Mouse (Mus musculus) urinary bladder, adult 2 months (tissue): ENCODE data around the gene Sh3tc1. TPM values are rescaled to one million over a fixed set of nuclear protein-coding genes. Genes with fewer than 3 reads are reported as not detected.

Experiments
- DNase-seq: peaks from one replicate; pipeline ENCODE4 v3.0.0; 2022; ENCODE audit warnings: low spot score
- polyA plus RNA-seq: library from polyadenylated mRNA; depleted of rRNA; stranded (reverse); fragments of >200 nt; gene quantifications from 2 replicates; pipeline ENCODE4 v1.2.3, GENCODE M21; 2012

Sh3tc1 gene
- polyA plus RNA-seq, 1 experiment, result 2.4 TPM

- DNase-seq, result no peak
Observed at GRCm38 (mm10) chr5:35685079-35685478, 54.7 kb downstream of the Sh3tc1 start.

GRCm38 (mm10) chr5:35680958-35681357 lies 58.8 kb downstream of the Sh3tc1 start:
- DNase-seq, result no peak

- DNase-seq, result no peak
Observed at GRCm38 (mm10) chr5:35679256-35680155, 60.3 kb downstream of the Sh3tc1 start, which contains the start of gene Htra3. Htra3 (minus strand) TSS chr5:35679782.

GRCm38 (mm10) chr5:35676964-35677363 lies 62.8 kb downstream of the Sh3tc1 start:
- no peak for DNase-seq

- no peak for DNase-seq
Observed at GRCm38 (mm10) chr5:35674081-35674555, 65.7 kb downstream of the Sh3tc1 start.

GRCm38 (mm10) chr5:35673086-35673485 lies 66.7 kb downstream of the Sh3tc1 start:
- peak; percentile 59 for DNase-seq

GRCm38 (mm10) chr5:35672581-35672980 lies 67.2 kb downstream of the Sh3tc1 start:
- no peak for DNase-seq

- no peak for DNase-seq
Observed at GRCm38 (mm10) chr5:35671474-35671891, 68.3 kb downstream of the Sh3tc1 start.

GRCm38 (mm10) chr5:35670412-35670801 lies 69.4 kb downstream of the Sh3tc1 start:
- no peak for DNase-seq

- DNase-seq, result no peak
Observed at GRCm38 (mm10) chr5:35669747-35670411, 69.9 kb downstream of the Sh3tc1 start.

- no peak for DNase-seq
Observed at GRCm38 (mm10) chr5:35666152-35666551, 73.6 kb downstream of the Sh3tc1 start.

GRCm38 (mm10) chr5:35662021-35662545 lies 77.7 kb downstream of the Sh3tc1 start:
- no peak for DNase-seq

GRCm38 (mm10) chr5:35661210-35661609 lies 78.6 kb downstream of the Sh3tc1 start:
- DNase-seq, result no peak

GRCm38 (mm10) chr5:35659503-35659902 lies 80.3 kb downstream of the Sh3tc1 start:
- DNase-seq, result no peak

GRCm38 (mm10) chr5:35655753-35656485 lies 83.9 kb downstream of the Sh3tc1 start:
- no peak for DNase-seq

GRCm38 (mm10) chr5:35653743-35654395 lies 85.9 kb downstream of the Sh3tc1 start:
- no peak for DNase-seq

- DNase-seq, result no peak
Observed at GRCm38 (mm10) chr5:35652872-35653271, 86.9 kb downstream of the Sh3tc1 start.

GRCm38 (mm10) chr5:35652319-35652718 lies 87.5 kb downstream of the Sh3tc1 start:
- DNase-seq, result no peak

- DNase-seq, result no peak
Observed at GRCm38 (mm10) chr5:35648230-35648629, 91.6 kb downstream of the Sh3tc1 start.

GRCm38 (mm10) chr5:35647562-35647961 lies 92.2 kb downstream of the Sh3tc1 start:
- DNase-seq, result no peak
